Mouse (Mus musculus) forelimb bud, embryonic 11.5 days (tissue): ENCODE measurements around the gene Gm45233.
"Not testable (repeated sequence)": the region's sequence is repeated elsewhere in the genome, so short reads cannot be mapped to it uniquely, and the experiment has no call there.

Experiments
- DNase-seq: peaks from one replicate; pipeline ENCODE4 v3.0.0-alpha.2; 2012; ENCODE audit warnings: low read depth, low spot score

Gene Gm45233

GRCm38 (mm10) chr7:43443917-43444293, at the start of gene Gm45233, which contains the start of gene Etfb:
Gene Gm45233, plus strand, starts transcription at chr7:43444128.
Gene Etfb, plus strand, starts transcription at chr7:43444083.
- DNase-seq: peak; percentile 96

- DNase-seq: no peak
Observed at GRCm38 (mm10) chr7:43399501-43399900, 44.4 kb upstream of the Gm45233 start.

- DNase-seq: no peak
Observed at GRCm38 (mm10) chr7:43402718-43403117, 41.2 kb upstream of the Gm45233 start.

GRCm38 (mm10) chr7:43407573-43407972, 36.4 kb upstream of the Gm45233 start:
- no peak for DNase-seq

GRCm38 (mm10) chr7:43408131-43408553, 35.8 kb upstream of the Gm45233 start, which contains the start of gene Siglecg:
Gene Siglecg, plus strand, starts transcription at chr7:43408204.
- no peak for DNase-seq

GRCm38 (mm10) chr7:43409084-43409483, 34.8 kb upstream of the Gm45233 start:
- no peak for DNase-seq

- DNase-seq: not testable (repeated sequence)
Observed at GRCm38 (mm10) chr7:43411724-43412123, 32.2 kb upstream of the Gm45233 start.

- DNase-seq: no peak
Observed at GRCm38 (mm10) chr7:43417298-43417697, 26.6 kb upstream of the Gm45233 start.

- DNase-seq: peak; percentile 76
Observed at GRCm38 (mm10) chr7:43422995-43423617, 20.8 kb upstream of the Gm45233 start.

- DNase-seq: no peak
Observed at GRCm38 (mm10) chr7:43423991-43424625, 19.8 kb upstream of the Gm45233 start.

GRCm38 (mm10) chr7:43427406-43427805, 16.5 kb upstream of the Gm45233 start, which contains the start of gene Lim2:
Gene Lim2, plus strand, starts transcription at chr7:43427670.
- DNase-seq: no peak

- DNase-seq: no peak
Observed at GRCm38 (mm10) chr7:43429500-43429899, 14.4 kb upstream of the Gm45233 start.

- DNase-seq: no peak
Observed at GRCm38 (mm10) chr7:43432891-43433290, 11.0 kb upstream of the Gm45233 start.

- DNase-seq: no peak
Observed at GRCm38 (mm10) chr7:43434676-43435075, 9.3 kb upstream of the Gm45233 start.

GRCm38 (mm10) chr7:43436341-43437255, 7.3 kb upstream of the Gm45233 start, which contains the start of gene Nkg7:
Gene Nkg7, plus strand, starts transcription at chr7:43437073.
- no peak for DNase-seq

- no peak for DNase-seq
Observed at GRCm38 (mm10) chr7:43438611-43439010, 5.3 kb upstream of the Gm45233 start.

- DNase-seq: no peak
Observed at GRCm38 (mm10) chr7:43440482-43440881, 3.4 kb upstream of the Gm45233 start, which contains the start of gene Cldnd2. Gene Cldnd2, plus strand, starts transcription at chr7:43440782.

GRCm38 (mm10) chr7:43441071-43441470, 2.9 kb upstream of the Gm45233 start:
- DNase-seq: no peak

- no peak for DNase-seq
Observed at GRCm38 (mm10) chr7:43442684-43443083, 1.2 kb upstream of the Gm45233 start.

GRCm38 (mm10) chr7:43443126-43443916, 607 bp upstream of the Gm45233 start:
- DNase-seq: peak; percentile 59

GRCm38 (mm10) chr7:43447801-43448200, 3.9 kb downstream of the Gm45233 start:
- no peak for DNase-seq
